Mouse (Mus musculus): Measurements from ENCODE around the gene Frzb. TPM values are rescaled to one million over a fixed set of nuclear protein-coding genes. Genes with fewer than 3 reads are reported as not detected.

Gene Frzb
- polyA plus RNA-seq, 1 experiment: 0.62 TPM

DNA sequence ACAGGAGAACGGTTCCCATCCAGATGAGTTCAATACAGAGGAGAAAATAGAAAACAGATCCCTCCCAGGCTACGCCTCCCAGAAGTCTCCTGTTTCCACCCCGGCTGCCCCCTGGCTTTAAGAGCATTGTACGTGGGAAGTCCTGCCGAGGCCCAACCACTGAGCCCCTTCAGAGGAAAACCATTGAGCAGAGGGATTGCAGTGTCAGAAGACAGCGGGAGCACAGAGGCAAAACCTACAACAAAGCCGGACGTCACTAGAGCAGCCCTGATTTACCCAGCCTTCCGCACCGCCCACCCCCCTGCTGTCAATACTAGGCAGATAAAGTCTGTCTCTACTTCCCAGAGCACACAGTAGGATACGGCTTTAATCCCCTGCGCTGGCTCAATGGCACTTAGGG, 806 bp upstream of the Frzb start:
- Histone ChIP-seq H3K4me1 (ENCODE audit: control insufficient read depth, insufficient read depth, low read length) (no peaks in the 10 kb centered on the region), H3K27ac (ENCODE audit: control insufficient read depth, insufficient read depth, low read depth, low read length, poor library complexity) (no peak overlapping the region), H3K4me3 (replicated peaks; ENCODE audit: control insufficient read depth, low read depth, low read length) (no peak overlapping the region)
- TF ChIP-seq POLR2A (IDR thresholded peaks at IDR 0.05; ENCODE audit: borderline replicate concordance, control insufficient read depth, low read depth, low read length) (no peak), CTCF (IDR thresholded peaks at IDR 0.05; ENCODE audit: control insufficient read depth, insufficient read depth, low read length) (no peak)
- WGBS: 4% methylated on average over 12 of the region's 12 CpGs

- 1% methylated on average over 54 of the region's 54 CpGs for WGBS
- no peak overlapping the region for H3K4me3 ChIP-seq (replicated peaks; ENCODE audit: control insufficient read depth, low read depth, low read length)
- no peak for TF ChIP-seq CTCF (IDR thresholded peaks at IDR 0.05; ENCODE audit: control insufficient read depth, insufficient read depth, low read length)
- TF ChIP-seq POLR2A (IDR thresholded peaks at IDR 0.05; ENCODE audit: borderline replicate concordance, control insufficient read depth, low read depth, low read length): no peak
- no peak overlapping the region for H3K27ac ChIP-seq (ENCODE audit: control insufficient read depth, insufficient read depth, low read depth, low read length, poor library complexity)
- no peaks in the 10 kb centered on the region for H3K4me1 ChIP-seq (ENCODE audit: control insufficient read depth, insufficient read depth, low read length)
Observed at GRCm38 (mm10) chr2:80446308-80447151, 895 bp downstream of the Frzb start.

DNA sequence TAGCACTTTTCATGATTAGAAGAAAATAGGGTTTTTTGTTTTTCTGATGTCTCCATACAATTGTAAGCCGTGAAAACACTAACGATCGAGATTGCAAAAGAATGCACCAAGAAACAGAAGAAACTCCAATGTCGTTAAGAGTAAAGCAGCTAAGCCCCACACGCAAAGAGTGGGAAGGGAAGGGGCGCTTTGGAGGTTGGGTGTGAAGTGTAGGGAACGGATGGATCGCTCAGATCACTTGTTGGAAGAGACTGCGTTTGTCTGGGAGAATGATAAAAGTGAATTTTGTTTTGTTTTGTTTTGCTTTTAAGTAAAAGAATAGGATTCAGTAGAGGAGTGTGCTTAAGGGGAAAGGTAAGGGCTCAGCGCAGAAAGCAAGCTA, 1.5 kb downstream of the Frzb start:
- Histone ChIP-seq H3K4me3 (replicated peaks; ENCODE audit: control insufficient read depth, low read depth, low read length) (no peak overlapping the region), H3K27ac (ENCODE audit: control insufficient read depth, insufficient read depth, low read depth, low read length, poor library complexity) (no peak overlapping the region), H3K4me1 (ENCODE audit: control insufficient read depth, insufficient read depth, low read length) (no peaks in the 10 kb centered on the region)
- no peak for TF ChIP-seq CTCF (IDR thresholded peaks at IDR 0.05; ENCODE audit: control insufficient read depth, insufficient read depth, low read length)
- no peak for TF ChIP-seq POLR2A (IDR thresholded peaks at IDR 0.05; ENCODE audit: borderline replicate concordance, control insufficient read depth, low read depth, low read length)
- 14% methylated on average over 10 of the region's 10 CpGs for WGBS

DNA sequence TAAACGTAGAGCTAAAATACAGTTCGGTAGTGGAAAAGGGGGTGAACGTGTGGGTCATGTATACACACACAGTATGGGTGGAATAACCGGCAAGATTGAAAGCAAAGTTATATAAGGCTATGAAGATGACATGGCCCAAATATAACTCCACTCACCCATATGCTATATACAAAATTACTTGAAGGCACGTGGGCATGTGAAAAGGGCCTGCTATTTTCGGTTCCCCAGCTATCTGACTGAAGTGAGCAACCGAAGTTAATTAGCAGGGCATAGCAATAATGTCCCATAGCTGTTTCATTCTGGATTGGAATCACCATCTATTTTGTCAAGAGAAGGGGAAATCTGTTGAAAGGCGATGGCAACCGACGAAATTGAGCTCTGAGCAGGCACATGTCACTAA, 1.9 kb downstream of the Frzb start:
- Histone ChIP-seq H3K4me3 (replicated peaks; ENCODE audit: control insufficient read depth, low read depth, low read length) (no peak overlapping the region), H3K4me1 (ENCODE audit: control insufficient read depth, insufficient read depth, low read length) (no peaks in the 10 kb centered on the region), H3K27ac (ENCODE audit: control insufficient read depth, insufficient read depth, low read depth, low read length, poor library complexity) (no peak overlapping the region)
- no peak for TF ChIP-seq POLR2A (IDR thresholded peaks at IDR 0.05; ENCODE audit: borderline replicate concordance, control insufficient read depth, low read depth, low read length)
- no peak for TF ChIP-seq CTCF (IDR thresholded peaks at IDR 0.05; ENCODE audit: control insufficient read depth, insufficient read depth, low read length)
- 73% methylated on average over 10 of the region's 10 CpGs for WGBS

GRCm38 (mm10) chr2:80444418-80445365, 2.7 kb downstream of the Frzb start:
- TF ChIP-seq CTCF (IDR thresholded peaks at IDR 0.05; ENCODE audit: control insufficient read depth, insufficient read depth, low read length) (no peak), POLR2A (IDR thresholded peaks at IDR 0.05; ENCODE audit: borderline replicate concordance, control insufficient read depth, low read depth, low read length) (no peak)
- Histone ChIP-seq H3K4me3 (replicated peaks; ENCODE audit: control insufficient read depth, low read depth, low read length) (no peak overlapping the region), H3K27ac (ENCODE audit: control insufficient read depth, insufficient read depth, low read depth, low read length, poor library complexity) (no peak overlapping the region), H3K4me1 (ENCODE audit: control insufficient read depth, insufficient read depth, low read length) (no peaks in the 10 kb centered on the region)
- 82% methylated on average over 14 of the region's 14 CpGs for WGBS

DNA sequence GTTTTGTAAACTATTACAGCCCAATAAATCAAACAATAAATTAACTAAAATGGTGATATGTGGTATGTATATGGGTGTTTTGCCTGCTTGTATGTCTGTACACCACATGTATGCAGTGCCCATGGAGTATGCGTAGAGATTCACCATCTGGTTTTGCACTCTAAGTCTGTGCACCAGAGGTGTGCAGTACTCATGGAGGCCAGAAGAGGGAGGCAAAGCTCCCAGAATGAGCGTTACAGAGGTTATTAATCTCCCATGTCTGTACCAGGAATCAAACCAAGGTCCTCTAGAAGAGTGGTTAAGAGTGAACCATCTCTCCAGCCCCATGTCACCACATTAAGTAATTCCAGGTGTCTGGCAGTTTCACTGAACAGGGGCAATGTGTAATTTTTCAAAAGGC, 3.5 kb downstream of the Frzb start:
- Histone ChIP-seq H3K4me1 (ENCODE audit: control insufficient read depth, insufficient read depth, low read length) (no peaks in the 10 kb centered on the region), H3K4me3 (replicated peaks; ENCODE audit: control insufficient read depth, low read depth, low read length) (no peak overlapping the region), H3K27ac (ENCODE audit: control insufficient read depth, insufficient read depth, low read depth, low read length, poor library complexity) (no peak overlapping the region)
- TF ChIP-seq POLR2A (IDR thresholded peaks at IDR 0.05; ENCODE audit: borderline replicate concordance, control insufficient read depth, low read depth, low read length) (no peak), CTCF (IDR thresholded peaks at IDR 0.05; ENCODE audit: control insufficient read depth, insufficient read depth, low read length) (no peak)
- 92% methylated on average over 2 of the region's 2 CpGs for WGBS

DNA sequence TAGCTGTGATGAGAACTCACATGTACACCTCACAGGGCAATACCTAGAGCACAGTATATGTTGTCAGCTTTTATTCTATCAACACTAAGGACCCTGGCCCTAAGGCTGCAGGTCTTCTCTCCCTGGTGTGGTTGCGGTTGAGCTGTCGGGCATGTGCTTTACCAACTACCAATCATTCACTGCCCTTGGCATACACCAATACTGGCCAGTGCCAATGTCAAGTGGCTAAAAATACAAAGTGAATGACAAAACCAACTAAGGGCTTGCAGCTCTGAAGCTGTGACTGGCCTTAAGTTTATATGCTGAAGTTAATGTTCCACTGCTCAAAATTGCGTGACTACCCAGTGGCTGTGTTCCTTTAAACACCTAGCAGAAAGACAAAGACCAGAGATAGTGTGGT, 6.0 kb downstream of the Frzb start:
- Histone ChIP-seq H3K4me1 (ENCODE audit: control insufficient read depth, insufficient read depth, low read length) (no peaks in the 10 kb centered on the region), H3K4me3 (replicated peaks; ENCODE audit: control insufficient read depth, low read depth, low read length) (no peak overlapping the region), H3K27ac (ENCODE audit: control insufficient read depth, insufficient read depth, low read depth, low read length, poor library complexity) (no peak overlapping the region)
- TF ChIP-seq CTCF (IDR thresholded peaks at IDR 0.05; ENCODE audit: control insufficient read depth, insufficient read depth, low read length) (no peak), POLR2A (IDR thresholded peaks at IDR 0.05; ENCODE audit: borderline replicate concordance, control insufficient read depth, low read depth, low read length) (no peak)
- 93% methylated on average over 3 of the region's 3 CpGs for WGBS

DNA sequence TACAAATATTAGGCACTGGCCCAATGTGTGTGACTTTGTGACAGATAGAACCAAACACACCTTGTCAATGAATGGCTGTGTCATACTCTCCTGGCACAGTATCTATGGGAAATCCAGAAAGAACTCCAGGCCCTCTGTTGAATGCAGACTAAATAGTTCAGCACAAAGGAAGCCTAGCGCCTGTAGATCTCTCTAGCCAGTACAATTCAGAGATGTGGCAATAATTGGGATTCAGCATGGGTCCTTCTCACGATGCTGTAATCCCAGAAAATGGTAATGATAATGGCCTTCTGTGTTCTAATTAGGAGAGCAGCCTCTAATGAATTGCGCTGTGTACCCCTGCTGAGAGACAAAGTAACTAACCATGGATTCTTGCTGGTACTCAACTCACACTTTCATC, 8.6 kb downstream of the Frzb start:
- Histone ChIP-seq H3K4me3 (replicated peaks; ENCODE audit: control insufficient read depth, low read depth, low read length) (no peak overlapping the region), H3K27ac (ENCODE audit: control insufficient read depth, insufficient read depth, low read depth, low read length, poor library complexity) (no peak overlapping the region), H3K4me1 (ENCODE audit: control insufficient read depth, insufficient read depth, low read length) (no peaks in the 10 kb centered on the region)
- no peak for TF ChIP-seq CTCF (IDR thresholded peaks at IDR 0.05; ENCODE audit: control insufficient read depth, insufficient read depth, low read length)
- TF ChIP-seq POLR2A (IDR thresholded peaks at IDR 0.05; ENCODE audit: borderline replicate concordance, control insufficient read depth, low read depth, low read length): no peak
- WGBS: 77% methylated on average over 3 of the region's 3 CpGs

All from bone marrow, adult 2 months (tissue).